Mouse (Mus musculus): ENCODE measurements at regions not wholly inside any gene's neighbourhood (a gene's known extent, or its start where the extent isn't known, plus 50 kb on each side); places are given as distances from the start of the nearest gene placed in this dataset.

- DNase-seq (ENCODE audit: low spot score in 2 of 2) = no peak
These were observed 194.7 kb upstream of the Rhobtb1 start for GRCm38 (mm10) chr10:68956539-68956938.

GRCm38 (mm10) chr10:68961376-68961775, 189.9 kb upstream of the Rhobtb1 start:
- no peak for DNase-seq (ENCODE audit: low spot score in 2 of 2)

GRCm38 (mm10) chr10:68963090-68963489, 188.1 kb upstream of the Rhobtb1 start:
- no peak for DNase-seq (ENCODE audit: low spot score in 2 of 2)

- no peak for DNase-seq (ENCODE audit: low spot score in 2 of 2)
These were observed 186.0 kb upstream of the Rhobtb1 start for GRCm38 (mm10) chr10:68965271-68965670.

GRCm38 (mm10) chr10:68967976-68968968, 183.0 kb upstream of the Rhobtb1 start:
- no peak for DNase-seq (ENCODE audit: low spot score in 2 of 2)

- peak in 1 of 2 experiments; percentile 52 for DNase-seq (ENCODE audit: low spot score in 2 of 2)
These were observed 180.7 kb upstream of the Rhobtb1 start for GRCm38 (mm10) chr10:68970521-68970920.

- DNase-seq (ENCODE audit: low spot score in 2 of 2) = no peak
These were observed 176.5 kb upstream of the Rhobtb1 start for GRCm38 (mm10) chr10:68974771-68975170.

GRCm38 (mm10) chr10:68976443-68977025, 174.7 kb upstream of the Rhobtb1 start:
- peak; percentile 34 to 61 for DNase-seq (ENCODE audit: low spot score in 2 of 2)

GRCm38 (mm10) chr10:68978115-68978514, 173.1 kb upstream of the Rhobtb1 start:
- DNase-seq (ENCODE audit: low spot score in 2 of 2) = no peak

GRCm38 (mm10) chr10:68979949-68980348, 171.3 kb upstream of the Rhobtb1 start:
- DNase-seq (ENCODE audit: low spot score in 2 of 2) = no peak

- DNase-seq (ENCODE audit: low spot score in 2 of 2) = no peak
These were observed 168.9 kb upstream of the Rhobtb1 start for GRCm38 (mm10) chr10:68982288-68982687.

- DNase-seq (ENCODE audit: low spot score in 2 of 2) = no peak
These were observed 160.7 kb upstream of the Rhobtb1 start for GRCm38 (mm10) chr10:68990584-68990983.

- DNase-seq (ENCODE audit: low spot score in 2 of 2) = no peak
These were observed 151.6 kb upstream of the Rhobtb1 start for GRCm38 (mm10) chr10:68999610-69000009.

- no peak for DNase-seq (ENCODE audit: low spot score in 2 of 2)
These were observed 149.4 kb upstream of the Rhobtb1 start for GRCm38 (mm10) chr10:69001654-69002435.

- DNase-seq (ENCODE audit: low spot score in 2 of 2) = peak; percentile 62 to 94
These were observed 145.9 kb upstream of the Rhobtb1 start for GRCm38 (mm10) chr10:69005199-69005872.

GRCm38 (mm10) chr10:69008679-69009078, 142.6 kb upstream of the Rhobtb1 start:
- peak in 1 of 2 experiments; percentile 20 for DNase-seq (ENCODE audit: low spot score in 2 of 2)

- peak in 1 of 2 experiments; percentile 59 for DNase-seq (ENCODE audit: low spot score in 2 of 2)
These were observed 130.2 kb upstream of the Rhobtb1 start for GRCm38 (mm10) chr10:69020811-69021743.

GRCm38 (mm10) chr10:69033410-69033809, 117.8 kb upstream of the Rhobtb1 start:
- no peak for DNase-seq (ENCODE audit: low spot score in 2 of 2)

- peak in 1 of 2 experiments; percentile 6 for DNase-seq (ENCODE audit: low spot score in 2 of 2)
These were observed 116.7 kb upstream of the Rhobtb1 start for GRCm38 (mm10) chr10:69034390-69035120.

GRCm38 (mm10) chr10:69035536-69035935, 115.7 kb upstream of the Rhobtb1 start:
- peak in 1 of 2 experiments; percentile 7 for DNase-seq (ENCODE audit: low spot score in 2 of 2)

Measured in urinary bladder, postnatal 4 days (tissue).